Mouse (Mus musculus): ENCODE measurements around the gene Glmn.

Gene Glmn

GRCm38 (mm10) chr5:107597301-107598077 is at the start of gene Glmn, which contains the start of gene Rpap2:
Glmn (minus strand) TSS chr5:107597888.
Rpap2 (plus strand) TSS chr5:107597373.
- DNase-seq: peak; percentile 94 to 95

- no peak for DNase-seq
Observed at GRCm38 (mm10) chr5:107645935-107646334, 48.2 kb upstream of the Glmn start.

GRCm38 (mm10) chr5:107644595-107644994 is 46.9 kb upstream of the Glmn start:
- DNase-seq: no peak

GRCm38 (mm10) chr5:107638366-107638765 is 40.7 kb upstream of the Glmn start:
- DNase-seq: no peak

- no peak for DNase-seq
Observed at GRCm38 (mm10) chr5:107637106-107637505, 39.4 kb upstream of the Glmn start.

GRCm38 (mm10) chr5:107633651-107634050 is 36.0 kb upstream of the Glmn start:
- DNase-seq: no peak

- no peak for DNase-seq
Observed at GRCm38 (mm10) chr5:107621327-107621726, 23.6 kb upstream of the Glmn start.

- no peak for DNase-seq
Observed at GRCm38 (mm10) chr5:107617986-107618385, 20.3 kb upstream of the Glmn start.

GRCm38 (mm10) chr5:107611224-107611623 is 13.5 kb upstream of the Glmn start:
- peak; percentile 70 to 80 for DNase-seq

- DNase-seq: peak in 1 of 2 experiments; percentile 12
Observed at GRCm38 (mm10) chr5:107598380-107598779, 692 bp upstream of the Glmn start.

- DNase-seq: peak in 1 of 2 experiments; percentile 8
Observed at GRCm38 (mm10) chr5:107569148-107569547, 28.5 kb downstream of the Glmn start.

GRCm38 (mm10) chr5:107556969-107557368 is 40.7 kb downstream of the Glmn start:
- no peak for DNase-seq

GRCm38 (mm10) chr5:107554336-107554735 is 43.4 kb downstream of the Glmn start:
- DNase-seq: no peak

GRCm38 (mm10) chr5:107548444-107548843 is 49.2 kb downstream of the Glmn start:
- DNase-seq: no peak

- no peak for DNase-seq
Observed at GRCm38 (mm10) chr5:107547955-107548354, 49.7 kb downstream of the Glmn start.

GRCm38 (mm10) chr5:107545927-107546326 is 51.8 kb downstream of the Glmn start:
- DNase-seq: no peak

- peak; percentile 7 to 9 for DNase-seq
Observed at GRCm38 (mm10) chr5:107541696-107542095, 56.0 kb downstream of the Glmn start.

- no peak for DNase-seq
Observed at GRCm38 (mm10) chr5:107534581-107534980, 63.1 kb downstream of the Glmn start, which contains the start of gene 1700028K03Rik. 1700028K03Rik (plus strand) TSS chr5:107534709.

GRCm38 (mm10) chr5:107533590-107533989 is 64.1 kb downstream of the Glmn start:
- no peak for DNase-seq

GRCm38 (mm10) chr5:107528856-107529255 is 68.8 kb downstream of the Glmn start:
- DNase-seq: no peak

GRCm38 (mm10) chr5:107524281-107524680 is 73.4 kb downstream of the Glmn start:
- no peak for DNase-seq

- DNase-seq: no peak
Observed at GRCm38 (mm10) chr5:107521897-107522296, 75.8 kb downstream of the Glmn start.

GRCm38 (mm10) chr5:107521386-107521785 is 76.3 kb downstream of the Glmn start:
- no peak for DNase-seq

GRCm38 (mm10) chr5:107518602-107519001 is 79.1 kb downstream of the Glmn start:
- no peak for DNase-seq

- no peak for DNase-seq
Observed at GRCm38 (mm10) chr5:107516087-107516486, 81.6 kb downstream of the Glmn start.
